Mouse (Mus musculus) T-helper 1 cell (primary cell): Measurements from ENCODE around the gene Hist1h2ae.

Experiments
- in situ Hi-C: fragments of 300-600 bp; cut with MboI, MseI; formaldehyde crosslinking; loops from one replicate; pipeline ENCODE4 v1.15.1; 2025; ENCODE audit warnings: high pct_unique_total_duplicates

Hist1h2ae gene

DNA sequence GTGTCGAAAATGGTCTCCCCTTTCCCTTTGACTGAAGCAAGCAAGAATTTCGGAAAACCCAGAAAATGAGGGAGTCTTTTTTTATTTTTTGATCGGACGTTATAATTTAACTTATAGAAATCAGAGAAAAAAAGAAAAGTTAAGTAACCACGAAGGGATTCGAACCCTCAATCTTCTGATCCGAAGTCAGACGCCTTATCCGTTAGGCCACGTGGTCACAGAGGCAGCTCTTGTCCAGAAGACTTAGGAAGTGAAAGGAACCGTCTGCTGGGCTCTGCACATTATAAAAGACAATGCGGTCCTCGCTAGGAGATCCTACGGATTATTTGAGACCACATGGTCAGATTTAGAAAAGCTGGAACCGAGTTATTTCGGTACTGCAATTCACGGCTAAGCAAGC lies 44.7 kb downstream of the Hist1h2ae start:
- in situ Hi-C loops, result no loop called here

DNA sequence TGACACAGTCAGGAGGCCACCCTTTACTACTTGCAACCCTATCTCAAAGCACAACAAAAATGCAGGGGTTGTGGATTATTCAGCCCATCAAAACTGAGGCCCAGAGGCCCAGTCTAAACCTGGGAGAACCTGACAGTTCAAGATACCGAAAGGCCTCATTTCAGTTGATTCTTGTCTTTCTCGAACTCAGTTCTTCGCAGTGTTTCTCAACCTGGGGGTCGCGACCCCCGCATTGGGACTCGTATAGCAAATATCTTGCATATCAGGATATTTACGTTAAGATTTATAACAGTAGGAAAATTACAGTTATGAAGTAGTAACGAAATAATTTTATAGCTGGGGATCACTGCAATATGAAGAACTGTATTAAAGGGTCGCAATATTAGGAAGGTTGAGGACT lies 45.1 kb downstream of the Hist1h2ae start:
- in situ Hi-C loops, result no loop called here

DNA sequence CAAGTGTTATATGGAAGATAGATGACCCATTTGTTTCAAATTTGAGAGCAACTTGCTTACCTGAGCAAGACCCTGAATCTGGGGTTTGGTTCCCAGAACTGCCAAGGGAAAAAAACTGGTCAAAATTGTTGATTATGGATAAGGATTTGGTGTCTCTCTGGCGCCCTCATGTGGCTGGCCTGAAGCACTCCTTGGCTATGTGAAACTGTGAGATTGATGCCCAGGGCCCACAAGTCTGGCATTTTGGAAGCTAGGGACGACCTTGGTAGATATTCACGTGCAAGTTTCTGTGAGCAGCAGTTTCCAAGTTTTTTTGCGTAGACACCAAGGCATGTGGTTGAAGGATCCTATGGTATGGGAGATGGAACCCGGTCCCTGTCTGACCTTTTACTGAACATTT lies 46.4 kb downstream of the Hist1h2ae start:
- in situ Hi-C loops, result loop anchor here (5.0 kb wide), 2 partner anchors 77 to 217 kb away; no protein-coding TSS in a partner anchor

DNA sequence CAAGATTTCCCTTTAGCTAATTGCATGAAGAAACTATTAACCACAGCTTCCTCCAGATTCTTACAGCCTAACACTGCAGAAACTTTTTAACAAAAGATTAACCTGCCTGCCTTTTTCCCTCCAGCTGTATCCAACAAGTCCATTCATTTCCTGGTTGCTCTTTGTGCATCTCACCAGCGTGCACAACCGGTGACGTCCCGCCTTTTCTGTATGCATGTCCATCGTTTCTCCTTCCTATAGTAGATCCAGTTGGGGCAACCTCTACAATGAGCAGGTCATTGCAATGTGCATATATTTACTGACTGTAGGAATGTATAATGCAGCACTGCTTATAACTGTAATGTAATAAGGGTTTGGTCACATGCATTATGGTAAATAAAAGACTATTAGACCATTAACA lies 47.0 kb downstream of the Hist1h2ae start:
- in situ Hi-C loops, result loop anchor here (5.0 kb wide), 2 partner anchors 77 to 217 kb away; no protein-coding TSS in a partner anchor

GRCm38 (mm10) chr13:23521703-23522102 lies 49.3 kb downstream of the Hist1h2ae start:
- in situ Hi-C loops, result loop anchor here (5.0 kb wide), 2 partner anchors 74 to 214 kb away; no protein-coding TSS in a partner anchor
